Mouse (Mus musculus) kidney, postnatal 10 days (tissue): ENCODE results near the gene Ppp1r37.
"Not testable (repeated sequence)": the region's sequence is repeated elsewhere in the genome, so short reads cannot be mapped to it uniquely, and the experiment has no call there.

ENCODE experiments used
- DNase-seq: peaks from one replicate; pipeline ENCODE4 v3.0.0; 2021; ENCODE audit warnings: mixed read lengths

Ppp1r37 gene

GRCm38 (mm10) chr7:19534676-19535075, 28.2 kb downstream of the Ppp1r37 start:
- no peak for DNase-seq

- no peak for DNase-seq
Observed at GRCm38 (mm10) chr7:19532240-19532639, 30.6 kb downstream of the Ppp1r37 start.

- DNase-seq: no peak
Observed at GRCm38 (mm10) chr7:19531077-19531476, 31.8 kb downstream of the Ppp1r37 start.

GRCm38 (mm10) chr7:19525105-19525481, 37.8 kb downstream of the Ppp1r37 start:
- no peak for DNase-seq

GRCm38 (mm10) chr7:19524420-19525104, 38.3 kb downstream of the Ppp1r37 start:
- DNase-seq: no peak

GRCm38 (mm10) chr7:19523757-19524419, 39.0 kb downstream of the Ppp1r37 start:
- peak; percentile 83 for DNase-seq

GRCm38 (mm10) chr7:19523017-19523756, 39.7 kb downstream of the Ppp1r37 start:
- no peak for DNase-seq

- no peak for DNase-seq
Observed at GRCm38 (mm10) chr7:19520032-19520431, 42.8 kb downstream of the Ppp1r37 start.

GRCm38 (mm10) chr7:19517652-19518365, 45.1 kb downstream of the Ppp1r37 start, which contains the start of gene Nkpd1:
Nkpd1 (plus strand) TSS chr7:19517838.
- DNase-seq: no peak

GRCm38 (mm10) chr7:19512353-19512752, 50.5 kb downstream of the Ppp1r37 start:
- no peak for DNase-seq

GRCm38 (mm10) chr7:19511934-19512333, 50.9 kb downstream of the Ppp1r37 start:
- not testable (repeated sequence) for DNase-seq

GRCm38 (mm10) chr7:19509786-19510185, 53.1 kb downstream of the Ppp1r37 start:
- no peak for DNase-seq

- no peak for DNase-seq
Observed at GRCm38 (mm10) chr7:19508924-19509568, 53.8 kb downstream of the Ppp1r37 start.

- peak; percentile 95 for DNase-seq
Observed at GRCm38 (mm10) chr7:19508150-19508923, 54.5 kb downstream of the Ppp1r37 start, which contains the start of the genes Bloc1s3 and Trappc6a. Bloc1s3 (minus strand) TSS chr7:19508367. Trappc6a (plus strand) TSS chr7:19508395.

GRCm38 (mm10) chr7:19507612-19507981, 55.3 kb downstream of the Ppp1r37 start:
- DNase-seq: no peak

- peak; percentile 82 for DNase-seq
Observed at GRCm38 (mm10) chr7:19506969-19507611, 55.8 kb downstream of the Ppp1r37 start.

- DNase-seq: no peak
Observed at GRCm38 (mm10) chr7:19506326-19506725, 56.5 kb downstream of the Ppp1r37 start.

GRCm38 (mm10) chr7:19503481-19504068, 59.3 kb downstream of the Ppp1r37 start:
- peak; percentile 65 for DNase-seq

- no peak for DNase-seq
Observed at GRCm38 (mm10) chr7:19501658-19502057, 61.2 kb downstream of the Ppp1r37 start.
